Mouse (Mus musculus) testis, adult 2 months (tissue): ENCODE measurements around the gene Ctnna2.

Experiments used
- CTCF ChIP-seq: fragments of 200-500 bp; IDR thresholded peaks from 2 replicates; pipeline ENCODE4 v1.5.1; 2012; ENCODE audit warnings: low read depth, mild to moderate bottlenecking, inconsistent platforms, low read length, moderate library complexity; ENCODE audit not compliant: control insufficient read depth, insufficient read depth, insufficient replicate concordance
- POLR2A ChIP-seq: fragments of 200-500 bp; IDR thresholded peaks from 2 replicates; pipeline ENCODE4 v1.6.1; 2012; ENCODE audit warnings: low read depth, mild to moderate bottlenecking, inconsistent platforms, low read length, moderate library complexity; ENCODE audit not compliant: control insufficient read depth

DNA sequence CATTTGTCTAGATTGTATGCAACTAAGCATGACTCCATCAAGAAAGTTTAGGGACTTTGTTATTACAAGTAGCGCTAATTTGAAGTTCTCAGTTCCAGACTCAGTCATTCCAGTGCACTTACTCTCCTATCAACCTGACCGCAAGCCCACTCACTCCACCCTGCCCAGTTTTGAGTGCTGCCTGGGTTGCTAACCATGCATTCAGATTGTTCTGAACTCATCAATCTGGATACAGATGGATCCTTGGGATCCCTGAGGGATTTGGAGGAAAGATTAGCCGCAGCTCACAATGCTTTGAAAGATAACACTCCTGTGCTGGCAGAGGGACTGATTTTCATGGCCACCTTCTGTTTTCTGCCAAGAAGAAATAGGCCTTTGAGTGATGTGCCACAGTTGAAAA, 168.5 kb downstream of the Ctnna2 start:
- TF ChIP-seq CTCF = no peak
- TF ChIP-seq POLR2A = no peak
